Mouse (Mus musculus) heart, embryonic 13.5 days (tissue): ENCODE data around the gene Fbxl14. TPM values are rescaled to one million over a fixed set of nuclear protein-coding genes. Genes with fewer than 3 reads are reported as not detected.

Experiments used
- ATAC-seq: fragments of 200-750 bp; cut with Nextera tagmentation; 2 replicates; pipeline ENCODE4 v1.8.0; 2017; ENCODE audit warnings: moderate TSS enrichment; ENCODE audit not compliant: insufficient number of reproducible peaks, low FRiP score, low TSS enrichment; ENCODE audit errors: extremely low read depth
- H3K27ac ChIP-seq: fragments of 300-500 bp; sonication (generic); replicated peaks from 2 replicates; pipeline ENCODE4 v1.5.1; 2015; ENCODE audit warnings: moderate library complexity, mild to moderate bottlenecking, inconsistent platforms
- H3K27me3 ChIP-seq: fragments of 300-500 bp; sonication (generic); replicated peaks from 2 replicates; pipeline ENCODE4 v1.6.1; 2015; ENCODE audit warnings: mild to moderate bottlenecking, inconsistent platforms
- H3K36me3 ChIP-seq: fragments of 300-500 bp; sonication (generic); 2 replicates; pipeline ENCODE4 v1.6.1; 2015; ENCODE audit warnings: mild to moderate bottlenecking, inconsistent platforms
- H3K4me1 ChIP-seq: fragments of 300-500 bp; sonication (generic); 2 replicates; pipeline ENCODE4 v1.6.1; 2015; ENCODE audit warnings: inconsistent platforms
- H3K4me2 ChIP-seq: fragments of 300-500 bp; sonication (generic); 2 replicates; pipeline ENCODE4 v1.6.1; 2015; ENCODE audit warnings: inconsistent platforms, mild to moderate bottlenecking, moderate library complexity
- H3K4me3 ChIP-seq: fragments of 300-500 bp; sonication (generic); 2 replicates; pipeline ENCODE4 v1.5.1; 2015; ENCODE audit warnings: moderate library complexity, mild to moderate bottlenecking, inconsistent platforms
- H3K9ac ChIP-seq: fragments of 300-500 bp; sonication (generic); 2 replicates; pipeline ENCODE4 v1.6.1; 2015; ENCODE audit warnings: inconsistent platforms, mild to moderate bottlenecking, moderate library complexity
- H3K9me3 ChIP-seq: fragments of 300-500 bp; sonication (generic); 2 replicates; pipeline ENCODE4 v1.6.1; 2016; ENCODE audit warnings: inconsistent platforms
- WGBS: fragments of 180-500 bp; shearing (Covaris S2); methylation state at CpG from one replicate; pipeline ENCODE4 v1.1.7; 2015; ENCODE audit warnings: mixed read lengths; 5-methylcytosine and 5-hydroxymethylcytosine counted together
- polyA plus RNA-seq: library from polyadenylated mRNA; unstranded; fragments of >200 nt; fragmentation: Nextera tagmentation; extraction: Ambion mirVana; gene quantifications from 2 replicates; pipeline ENCODE4 v1.2.1, GENCODE M21; 2015

The Fbxl14 gene
- polyA plus RNA-seq, 1 experiment from 2014 or later, result 3.0 TPM

DNA sequence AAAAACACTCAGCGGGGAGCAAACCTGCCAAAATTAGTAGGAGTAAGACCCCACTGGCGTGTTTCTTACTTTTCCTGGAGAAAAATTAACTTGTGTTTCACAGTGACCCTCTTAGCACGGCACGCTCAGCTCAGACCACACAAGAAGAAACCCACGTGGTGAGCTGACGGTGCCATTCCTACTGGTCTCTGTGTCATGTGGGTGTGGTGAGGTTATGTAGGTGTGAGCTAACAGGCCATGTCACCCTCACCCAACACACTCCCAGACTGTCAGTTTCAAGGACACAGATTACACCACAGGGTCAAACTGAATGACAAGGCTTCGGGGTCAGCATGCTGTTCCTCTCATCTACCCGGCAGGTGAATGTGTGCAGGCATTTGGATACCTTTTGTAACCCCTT, 25.3 kb downstream of the Fbxl14 start:
- no peak for ATAC-seq
- Histone ChIP-seq H3K9me3 (no peaks in the 10 kb centered on the region), H3K9ac (no peak overlapping the region), H3K4me3 (no peak overlapping the region), H3K27me3 (no peaks in the 10 kb centered on the region), H3K27ac (no peak overlapping the region), H3K4me2 (no peak overlapping the region), H3K36me3 (no peaks in the 10 kb centered on the region), H3K4me1 (peaks cover 22% of the 10 kb centered on the region)
- WGBS, result 58% methylated on average over 8 of the region's 8 CpGs

DNA sequence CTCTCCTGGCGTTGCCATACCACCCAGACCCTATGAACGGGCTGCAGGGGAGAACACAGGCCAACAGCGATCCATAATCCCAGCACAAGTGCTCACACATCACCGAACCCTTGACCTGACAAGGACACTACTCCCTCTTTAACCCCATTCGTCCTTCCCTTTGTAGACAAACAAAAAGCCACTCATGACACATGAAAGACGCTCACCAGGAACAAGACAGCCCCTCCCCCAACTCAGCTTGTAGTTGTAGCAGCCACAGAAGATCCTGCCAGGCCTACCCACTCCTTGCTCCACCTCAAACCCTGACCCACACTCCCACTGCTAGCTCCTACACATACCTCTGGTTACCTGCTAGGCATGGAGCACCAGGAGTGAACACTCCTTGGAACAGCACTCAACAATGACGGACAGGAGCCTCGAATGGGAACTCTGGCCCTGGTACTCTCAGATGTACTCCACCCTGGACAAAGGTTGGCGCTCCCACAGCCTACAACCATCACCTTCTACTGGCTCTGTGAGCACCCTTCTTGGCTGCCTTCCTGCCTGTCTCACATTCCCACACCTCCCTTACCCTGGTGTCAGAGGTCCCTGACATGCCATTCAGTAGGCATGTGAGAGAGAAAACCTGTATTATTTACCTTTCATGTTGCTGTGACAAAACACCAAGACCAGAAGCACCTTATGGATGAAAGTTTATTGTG, 26.2 kb downstream of the Fbxl14 start:
- no peak overlapping the region for H3K4me2 ChIP-seq
- H3K9me3 ChIP-seq, result no peaks in the 10 kb centered on the region
- H3K27me3 ChIP-seq, result no peaks in the 10 kb centered on the region
- no peaks in the 10 kb centered on the region for H3K36me3 ChIP-seq
- WGBS, result 67% methylated on average over 9 of the region's 9 CpGs
- peaks cover 24% of the 10 kb centered on the region for H3K4me1 ChIP-seq
- H3K4me3 ChIP-seq, result no peak overlapping the region
- H3K27ac ChIP-seq, result no peak overlapping the region
- no peak for ATAC-seq
- no peak overlapping the region for H3K9ac ChIP-seq

DNA sequence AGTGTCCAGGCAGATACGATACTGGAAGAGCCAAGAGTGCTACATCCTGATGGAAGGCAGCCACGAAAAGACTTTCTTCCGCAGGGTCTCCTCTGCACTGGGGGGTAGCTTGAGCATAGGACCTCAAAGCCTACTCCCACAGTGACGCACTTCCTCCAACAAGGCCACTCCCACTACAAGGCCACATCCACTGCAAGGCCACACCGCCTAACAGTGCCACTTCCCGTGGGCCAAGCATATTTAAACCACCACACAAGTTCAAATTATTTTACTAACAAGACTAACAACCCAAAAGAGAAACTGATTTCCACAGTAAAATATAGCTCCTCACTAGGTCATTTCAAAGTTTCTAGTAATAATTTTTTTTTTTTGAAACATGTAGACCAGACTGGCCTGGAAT, 28.8 kb downstream of the Fbxl14 start:
- H3K36me3 ChIP-seq, result no peaks in the 10 kb centered on the region
- H3K4me1 ChIP-seq, result peaks cover 17% of the 10 kb centered on the region
- ATAC-seq, result no peak
- no peak overlapping the region for H3K4me2 ChIP-seq
- no peaks in the 10 kb centered on the region for H3K9me3 ChIP-seq
- no peak overlapping the region for H3K4me3 ChIP-seq
- H3K27ac ChIP-seq, result peak overlapping the region; percentile 74
- H3K9ac ChIP-seq, result no peak overlapping the region
- H3K27me3 ChIP-seq, result no peaks in the 10 kb centered on the region
- WGBS, result 88% methylated on average over 6 of the region's 6 CpGs

DNA sequence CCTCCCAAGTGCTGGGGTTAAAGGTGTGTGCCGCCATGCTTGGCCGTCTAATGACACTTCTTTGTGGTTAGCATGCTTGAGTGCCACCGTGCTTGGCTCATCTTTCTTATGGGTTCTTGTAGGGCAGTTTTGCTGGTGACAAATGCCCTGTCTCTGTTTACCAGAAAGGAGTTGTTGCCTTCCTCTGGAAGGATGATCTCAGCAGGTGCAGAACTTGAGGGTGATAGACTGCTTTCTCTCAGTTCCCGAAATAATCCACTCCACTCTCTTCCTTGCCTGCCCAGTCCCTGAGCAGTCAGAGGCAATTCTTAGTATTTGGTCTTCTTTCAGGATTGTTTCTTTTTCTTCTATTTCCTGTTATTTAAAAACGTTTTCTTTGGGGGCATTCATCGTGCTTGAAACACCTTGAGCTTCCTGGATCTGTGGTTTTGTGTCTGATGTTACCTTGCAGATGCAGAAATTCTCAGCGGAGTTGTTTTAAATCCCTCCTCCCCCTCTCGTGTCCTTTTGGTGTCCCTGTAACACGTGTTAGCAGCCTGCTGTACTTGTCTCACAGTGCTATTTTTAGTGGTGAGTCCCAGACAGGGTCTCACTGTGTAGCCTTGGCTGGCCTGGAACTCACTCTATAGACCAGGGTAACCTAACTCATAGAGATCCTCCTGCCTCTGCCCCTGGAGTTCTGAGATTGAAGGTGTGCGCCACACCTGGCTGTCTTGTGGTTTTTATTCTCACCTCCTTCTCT, 29.3 kb downstream of the Fbxl14 start:
- Histone ChIP-seq H3K4me3 (no peak overlapping the region), H3K9me3 (no peaks in the 10 kb centered on the region), H3K27me3 (no peaks in the 10 kb centered on the region), H3K9ac (no peak overlapping the region), H3K36me3 (no peaks in the 10 kb centered on the region), H3K4me2 (peak overlapping the region; percentile 13; the same call in 1 of the 2 replicates), H3K4me1 (peaks cover 21% of the 10 kb centered on the region), H3K27ac (peak overlapping the region; percentile 74)
- no peak; the same call in 1 of the 2 replicates for ATAC-seq
- 53% methylated on average over 10 of the region's 10 CpGs for WGBS

DNA sequence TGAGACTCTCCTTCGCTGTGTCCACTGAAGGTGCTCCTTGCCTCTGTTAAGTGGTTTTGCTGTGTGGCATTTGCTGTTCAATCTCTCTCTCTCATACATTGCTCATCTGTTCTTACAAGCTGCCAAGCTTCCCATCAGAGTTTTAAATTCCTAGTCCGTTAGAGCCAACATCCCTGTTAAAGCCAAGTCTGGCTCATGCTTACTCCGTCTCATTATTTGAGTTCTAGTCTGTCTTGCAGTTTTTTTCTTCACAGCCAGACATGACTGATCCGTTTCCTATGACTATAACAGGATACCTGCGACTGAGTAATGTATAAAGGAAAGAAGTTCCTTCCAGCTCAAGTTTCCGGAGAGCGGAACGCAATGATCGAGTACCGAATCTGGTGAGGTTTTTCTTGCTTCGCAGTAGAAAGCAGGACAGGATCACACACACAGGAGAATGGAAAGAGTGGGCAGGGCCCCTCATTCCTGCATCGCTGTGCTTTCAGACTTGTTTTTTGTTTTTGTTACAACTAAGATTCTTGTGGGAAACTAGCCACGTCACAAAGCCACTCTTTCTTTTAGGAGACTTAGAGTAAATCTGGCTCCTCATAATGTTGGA, 30.1 kb downstream of the Fbxl14 start:
- H3K27ac ChIP-seq, result peak overlapping the region; percentile 74
- no peak overlapping the region for H3K4me3 ChIP-seq
- no peaks in the 10 kb centered on the region for H3K36me3 ChIP-seq
- peaks cover 28% of the 10 kb centered on the region for H3K4me1 ChIP-seq
- H3K27me3 ChIP-seq, result no peaks in the 10 kb centered on the region
- no peak for ATAC-seq
- no peaks in the 10 kb centered on the region for H3K9me3 ChIP-seq
- WGBS, result 82% methylated on average over 13 of the region's 13 CpGs
- H3K9ac ChIP-seq, result no peak overlapping the region
- H3K4me2 ChIP-seq, result no peak overlapping the region

DNA sequence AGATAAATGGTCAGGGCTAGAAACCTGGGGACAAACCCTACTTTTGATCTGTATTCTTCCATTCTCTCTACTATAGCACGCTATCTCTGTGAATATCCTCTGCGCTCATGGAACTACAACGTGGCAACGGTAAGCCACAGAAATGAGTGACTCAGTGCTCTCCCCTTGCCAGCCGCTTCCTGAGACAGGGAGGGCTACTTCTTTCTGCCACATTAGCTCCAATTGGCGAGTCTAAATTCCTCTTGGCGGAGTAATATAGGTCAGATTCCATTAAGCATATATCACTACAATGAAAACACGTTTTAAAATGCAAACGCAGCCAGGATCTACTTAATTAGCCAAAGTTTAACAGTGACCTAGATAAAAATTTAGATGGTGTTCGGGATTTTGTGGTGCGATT, 33.2 kb downstream of the Fbxl14 start:
- no peaks in the 10 kb centered on the region; the same call in 1 of the 2 replicates for H3K36me3 ChIP-seq
- no peak overlapping the region for H3K4me2 ChIP-seq
- peaks cover 31% of the 10 kb centered on the region for H3K4me1 ChIP-seq
- H3K4me3 ChIP-seq, result no peak overlapping the region
- no peaks in the 10 kb centered on the region for H3K27me3 ChIP-seq
- no peaks in the 10 kb centered on the region for H3K9me3 ChIP-seq
- WGBS, result 82% methylated on average over 11 of the region's 11 CpGs
- no peak overlapping the region for H3K27ac ChIP-seq
- no peak for ATAC-seq
- no peak overlapping the region for H3K9ac ChIP-seq

DNA sequence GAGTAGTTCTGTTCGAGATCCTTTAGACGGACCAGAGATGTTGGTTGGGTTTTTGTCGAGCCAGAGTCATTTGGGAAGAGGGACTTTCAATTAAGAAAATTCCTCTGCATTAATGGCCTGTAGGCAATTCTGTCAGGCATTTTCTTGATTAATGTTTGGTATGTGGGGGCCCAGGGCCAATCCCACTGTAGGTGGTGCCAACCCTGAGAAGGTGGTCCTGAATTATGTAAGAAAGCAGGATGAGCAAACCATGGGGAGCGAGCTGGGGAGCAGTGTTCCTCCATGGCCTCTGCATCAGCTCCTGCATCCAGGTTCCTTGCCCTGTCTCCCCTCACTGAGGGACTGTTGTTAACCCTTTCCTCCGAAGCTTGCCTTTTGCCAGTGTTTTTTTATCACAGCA, 34.0 kb downstream of the Fbxl14 start:
- H3K27ac ChIP-seq, result peak overlapping the region; percentile 9; the same call in 1 of the 2 replicates
- no peak overlapping the region for H3K9ac ChIP-seq
- H3K27me3 ChIP-seq, result no peaks in the 10 kb centered on the region
- ATAC-seq, result no peak
- WGBS, result 77% methylated on average over 5 of the region's 5 CpGs
- H3K36me3 ChIP-seq, result no peaks in the 10 kb centered on the region; the same call in 1 of the 2 replicates
- no peaks in the 10 kb centered on the region for H3K9me3 ChIP-seq
- no peak overlapping the region for H3K4me2 ChIP-seq
- H3K4me3 ChIP-seq, result no peak overlapping the region
- H3K4me1 ChIP-seq, result peaks cover 30% of the 10 kb centered on the region

DNA sequence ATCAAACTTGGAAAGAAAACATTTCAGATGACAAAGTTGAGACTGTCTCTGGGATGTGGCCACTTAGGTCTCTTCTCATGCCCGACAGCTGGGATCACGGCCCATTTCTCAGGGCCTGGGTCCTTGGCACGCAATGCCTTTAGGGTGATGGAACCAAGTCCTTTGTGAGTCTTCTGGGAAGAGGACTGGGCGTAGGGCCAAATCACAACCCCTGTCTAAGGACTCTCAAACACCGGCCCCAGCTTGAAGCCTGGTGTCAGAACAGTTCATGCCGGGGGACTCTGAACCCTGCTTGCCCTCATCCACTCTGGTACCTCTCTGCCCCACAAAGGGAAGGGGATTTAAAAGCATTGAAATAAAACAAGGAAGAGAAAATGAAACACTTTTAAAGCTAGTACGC, 34.6 kb downstream of the Fbxl14 start:
- no peaks in the 10 kb centered on the region for H3K27me3 ChIP-seq
- no peaks in the 10 kb centered on the region for H3K9me3 ChIP-seq
- no peak overlapping the region for H3K4me2 ChIP-seq
- H3K9ac ChIP-seq, result no peak overlapping the region
- no peaks in the 10 kb centered on the region; the same call in 1 of the 2 replicates for H3K36me3 ChIP-seq
- peaks cover 24% of the 10 kb centered on the region for H3K4me1 ChIP-seq
- WGBS, result 51% methylated on average over 7 of the region's 7 CpGs
- H3K27ac ChIP-seq, result peak overlapping the region; percentile 9; the same call in 1 of the 2 replicates
- no peak overlapping the region for H3K4me3 ChIP-seq
- no peak for ATAC-seq

DNA sequence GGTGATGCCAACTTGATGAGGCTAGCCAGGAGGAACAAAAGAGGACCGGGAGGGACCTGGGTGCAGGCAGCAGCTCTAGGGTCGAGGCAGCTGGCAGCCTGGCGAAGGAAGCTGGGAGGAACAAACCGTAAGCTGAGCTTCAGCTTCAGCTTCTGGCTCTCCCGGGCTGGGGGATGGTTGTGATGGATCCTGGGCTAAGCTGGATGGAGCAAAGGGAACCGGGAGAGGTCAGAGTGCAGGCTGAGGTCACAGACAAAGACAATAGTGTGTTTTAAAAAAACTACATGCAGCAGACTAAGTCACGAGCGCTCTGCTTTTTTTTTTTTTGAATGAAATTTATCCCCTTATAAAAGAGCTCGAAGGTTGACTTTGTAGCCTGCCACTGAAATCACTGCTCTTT, 41.3 kb downstream of the Fbxl14 start:
- H3K4me2 ChIP-seq, result peak overlapping the region; percentile 8; the same call in 1 of the 2 replicates
- H3K27ac ChIP-seq, result peak overlapping the region; percentile 68

DNA sequence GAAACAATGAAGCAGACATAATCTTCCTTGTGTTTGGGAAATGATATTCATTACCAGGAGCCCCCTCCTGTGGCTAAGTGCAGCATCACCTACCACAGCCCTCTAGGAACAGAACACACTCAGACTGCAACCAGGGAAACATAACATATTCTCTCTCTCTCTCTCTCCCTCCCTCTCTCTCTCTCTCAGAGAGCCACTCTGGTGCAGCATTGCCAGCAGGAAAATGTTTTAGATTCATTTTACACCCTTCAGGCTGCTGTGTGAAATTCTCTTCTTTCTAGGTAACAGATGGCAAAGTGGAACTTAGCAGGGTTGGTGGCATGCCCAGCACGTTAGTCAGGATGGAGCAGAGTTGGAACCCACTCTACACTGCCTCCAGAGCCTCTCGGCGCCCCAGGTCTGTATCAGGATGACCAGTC, 42.0 kb downstream of the Fbxl14 start:
- no peak for ATAC-seq
- H3K4me2 ChIP-seq, result no peak overlapping the region
- H3K27ac ChIP-seq, result no peak overlapping the region
- peaks cover 36% of the 10 kb centered on the region for H3K4me1 ChIP-seq
- WGBS, result 66% methylated on average over 3 of the region's 3 CpGs
- no peaks in the 10 kb centered on the region for H3K9me3 ChIP-seq
- H3K4me3 ChIP-seq, result no peak overlapping the region
- H3K36me3 ChIP-seq, result no peaks in the 10 kb centered on the region; the same call in 1 of the 2 replicates
- H3K27me3 ChIP-seq, result no peaks in the 10 kb centered on the region
- H3K9ac ChIP-seq, result no peak overlapping the region

More for the DNA sequence above, 41.3 kb downstream of the Fbxl14 start:
- WGBS, result 29% methylated on average over 9 of the region's 9 CpGs
- Histone ChIP-seq H3K4me1 (peaks cover 30% of the 10 kb centered on the region), H3K4me3 (no peak overlapping the region), H3K9ac (no peak overlapping the region), H3K9me3 (no peaks in the 10 kb centered on the region), H3K36me3 (no peaks in the 10 kb centered on the region; the same call in 1 of the 2 replicates), H3K27me3 (no peaks in the 10 kb centered on the region)
- ATAC-seq, result no peak

DNA sequence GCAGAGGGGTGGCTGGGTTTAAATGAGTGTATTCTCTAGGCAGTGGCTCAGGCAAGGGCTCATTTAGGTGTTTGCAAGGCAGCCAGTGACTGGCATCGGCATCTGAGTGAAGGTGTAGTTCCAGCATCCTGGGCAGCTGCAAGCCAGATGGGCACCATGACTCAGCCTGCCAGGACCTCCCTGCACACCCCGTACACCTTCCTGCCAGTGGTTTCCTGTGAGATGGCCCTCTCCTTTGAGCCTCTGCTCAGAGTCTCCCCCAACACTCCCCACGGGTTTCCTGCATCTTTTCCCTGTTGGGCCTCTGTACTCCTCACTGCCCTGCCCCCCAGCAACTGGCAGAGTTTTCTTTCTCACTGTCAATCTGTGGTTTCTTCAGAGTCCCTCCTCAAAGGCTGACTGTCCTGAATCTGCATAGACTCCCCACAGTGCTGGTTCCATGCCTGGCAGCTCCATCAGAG, 42.5 kb downstream of the Fbxl14 start:
- Histone ChIP-seq H3K4me1 (peaks cover 38% of the 10 kb centered on the region), H3K9ac (no peak overlapping the region), H3K4me3 (no peak overlapping the region), H3K4me2 (no peak overlapping the region), H3K36me3 (no peaks in the 10 kb centered on the region), H3K9me3 (no peaks in the 10 kb centered on the region), H3K27me3 (no peaks in the 10 kb centered on the region), H3K27ac (no peak overlapping the region)
- WGBS, result 26% methylated on average over 3 of the region's 3 CpGs
- no peak for ATAC-seq
